Mouse (Mus musculus) embryonic fibroblast, embryonic 13.5 days (primary cell): Measurements from ENCODE around the gene Rbpms2. TPM values are rescaled to one million over a fixed set of nuclear protein-coding genes. Genes with fewer than 3 reads are reported as not detected.

Source experiments
- H3K27ac ChIP-seq: 2 replicates; pipeline ENCODE4 v1.5.1; 2012; ENCODE audit warnings: low read length, control low read depth, inconsistent platforms; ENCODE audit not compliant: insufficient read depth
- H3K4me1 ChIP-seq: 2 replicates; pipeline ENCODE4 v1.6.1; 2011; ENCODE audit warnings: low read length; ENCODE audit not compliant: control insufficient read depth, insufficient read depth
- H3K4me3 ChIP-seq: 2 replicates; pipeline ENCODE4 v1.5.1; 2011; ENCODE audit warnings: mild to moderate bottlenecking, control low read depth, low read length; ENCODE audit not compliant: insufficient read depth
- CTCF ChIP-seq: IDR thresholded peaks from 2 replicates; pipeline ENCODE4 v1.5.1; 2011; ENCODE audit warnings: mild to moderate bottlenecking, control low read depth, low read length, moderate library complexity, borderline replicate concordance; ENCODE audit not compliant: insufficient read depth
- POLR2A ChIP-seq: IDR thresholded peaks from 2 replicates; pipeline ENCODE4 v1.6.1; 2011; ENCODE audit warnings: low read depth, mild to moderate bottlenecking, control low read depth, low read length, moderate library complexity
- polyA plus RNA-seq: library from polyadenylated mRNA; stranded (reverse); fragments of >200 nt; gene quantifications from 2 replicates; pipeline ENCODE4 v1.2.4, GENCODE M21; 2011; ENCODE audit warnings: low read depth; ENCODE audit not compliant: missing spikeins, insufficient read length

The Rbpms2 gene
- polyA plus RNA-seq, 1 experiment = 22.7 TPM

- no peak overlapping the region for H3K27ac ChIP-seq
- H3K4me1 ChIP-seq = peaks cover 4% of the 10 kb centered on the region; the same call in 1 of the 2 replicates
- TF ChIP-seq CTCF (no peak), POLR2A (no peak)
- H3K4me3 ChIP-seq = no peak overlapping the region
Observed at GRCm38 (mm10) chr9:65671431-65671931, 42.0 kb downstream of the Rbpms2 start.

GRCm38 (mm10) chr9:65672996-65673395 lies 43.5 kb downstream of the Rbpms2 start:
- no peak overlapping the region for H3K4me3 ChIP-seq
- H3K4me1 ChIP-seq = peaks cover 4% of the 10 kb centered on the region; the same call in 1 of the 2 replicates
- no peak for TF ChIP-seq CTCF
- no peak for TF ChIP-seq POLR2A
- peak overlapping the region; percentile 70 for H3K27ac ChIP-seq

GRCm38 (mm10) chr9:65675461-65676357 lies 46.3 kb downstream of the Rbpms2 start:
- Histone ChIP-seq H3K27ac (no peak overlapping the region), H3K4me1 (peaks cover 11% of the 10 kb centered on the region), H3K4me3 (no peak overlapping the region)
- TF ChIP-seq CTCF (no peak), POLR2A (no peak)

- peaks cover 13% of the 10 kb centered on the region for H3K4me1 ChIP-seq
- peak overlapping the region; percentile 73 for H3K4me3 ChIP-seq
- TF ChIP-seq CTCF (no peak), POLR2A (peak; percentile 88)
- no peak overlapping the region for H3K27ac ChIP-seq
Observed at GRCm38 (mm10) chr9:65676358-65677118, 47.1 kb downstream of the Rbpms2 start.

GRCm38 (mm10) chr9:65677119-65677462 lies 47.6 kb downstream of the Rbpms2 start:
- Histone ChIP-seq H3K4me3 (peak overlapping the region; percentile 73), H3K27ac (no peak overlapping the region), H3K4me1 (peaks cover 14% of the 10 kb centered on the region)
- TF ChIP-seq POLR2A = no peak

GRCm38 (mm10) chr9:65679181-65679761 lies 49.8 kb downstream of the Rbpms2 start:
- TF ChIP-seq CTCF = no peak
- TF ChIP-seq POLR2A = no peak
- Histone ChIP-seq H3K4me1 (peaks cover 10% of the 10 kb centered on the region), H3K4me3 (peak overlapping the region; percentile 40), H3K27ac (peak overlapping the region; percentile 56)

GRCm38 (mm10) chr9:65680938-65681633 lies 51.6 kb downstream of the Rbpms2 start:
- H3K4me1 ChIP-seq = peaks cover 10% of the 10 kb centered on the region

GRCm38 (mm10) chr9:65681634-65681940 lies 52.1 kb downstream of the Rbpms2 start:
- Histone ChIP-seq H3K4me1 (peaks cover 10% of the 10 kb centered on the region), H3K27ac (no peak overlapping the region), H3K4me3 (no peak overlapping the region)
- TF ChIP-seq POLR2A = no peak

More at GRCm38 (mm10) chr9:65680938-65681633, 51.6 kb downstream of the Rbpms2 start:
- Histone ChIP-seq H3K27ac (0 out of 2 replicates have a peak overlapping the region, but pooled peaks have one; percentile 12), H3K4me3 (no peak overlapping the region)
- TF ChIP-seq CTCF (no peak), POLR2A (no peak)

- no peak for TF ChIP-seq POLR2A
- TF ChIP-seq CTCF = no peak
- no peak overlapping the region for H3K27ac ChIP-seq
- H3K4me3 ChIP-seq = no peak overlapping the region
- H3K4me1 ChIP-seq = peaks cover 10% of the 10 kb centered on the region
Observed at GRCm38 (mm10) chr9:65682183-65682582, 52.7 kb downstream of the Rbpms2 start.
